Mouse (Mus musculus) cerebellum, adult 11 months (tissue): ENCODE measurements around the gene Cnot11.
A peak's percentile ranks its signal among the peaks of the same experiment; 100 is the strongest.

ENCODE experiments used
- DNase-seq: peaks from one replicate; pipeline ENCODE4 v3.0.0; 2022

The Cnot11 gene

GRCm38 (mm10) chr1:39534831-39535230, at the start of gene Cnot11:
Gene Cnot11 (plus strand): TSS chr1:39534992.
- no peak for DNase-seq

GRCm38 (mm10) chr1:39487370-39487769, 47.4 kb upstream of the Cnot11 start:
- DNase-seq = no peak

- DNase-seq = no peak
These were observed 41.6 kb upstream of the Cnot11 start for GRCm38 (mm10) chr1:39493165-39493564.

DNA sequence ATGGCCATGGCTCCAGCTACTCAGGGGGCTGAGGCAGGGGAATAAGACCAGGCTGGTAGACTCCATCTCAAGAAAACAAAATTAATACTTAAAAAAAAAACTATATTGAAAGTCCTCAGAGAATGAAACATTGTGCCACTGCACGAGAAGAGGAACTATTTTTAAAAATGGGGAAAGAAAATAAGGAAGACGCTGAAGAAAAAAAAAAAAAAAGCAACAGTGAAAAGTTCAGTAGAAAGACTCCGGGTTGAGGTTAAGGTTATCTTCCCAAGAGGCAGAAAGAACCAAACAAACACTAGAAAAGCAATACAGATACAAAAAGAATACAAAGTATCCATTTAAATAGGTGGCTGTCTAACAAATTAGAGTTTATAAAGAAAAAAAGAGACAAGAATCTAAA, 41.1 kb upstream of the Cnot11 start:
- DNase-seq = no peak

GRCm38 (mm10) chr1:39496995-39497394, 37.8 kb upstream of the Cnot11 start:
- DNase-seq = no peak

GRCm38 (mm10) chr1:39497748-39498147, 37.0 kb upstream of the Cnot11 start:
- DNase-seq = no peak

- DNase-seq = no peak
These were observed 35.3 kb upstream of the Cnot11 start for GRCm38 (mm10) chr1:39499485-39499941.

DNA sequence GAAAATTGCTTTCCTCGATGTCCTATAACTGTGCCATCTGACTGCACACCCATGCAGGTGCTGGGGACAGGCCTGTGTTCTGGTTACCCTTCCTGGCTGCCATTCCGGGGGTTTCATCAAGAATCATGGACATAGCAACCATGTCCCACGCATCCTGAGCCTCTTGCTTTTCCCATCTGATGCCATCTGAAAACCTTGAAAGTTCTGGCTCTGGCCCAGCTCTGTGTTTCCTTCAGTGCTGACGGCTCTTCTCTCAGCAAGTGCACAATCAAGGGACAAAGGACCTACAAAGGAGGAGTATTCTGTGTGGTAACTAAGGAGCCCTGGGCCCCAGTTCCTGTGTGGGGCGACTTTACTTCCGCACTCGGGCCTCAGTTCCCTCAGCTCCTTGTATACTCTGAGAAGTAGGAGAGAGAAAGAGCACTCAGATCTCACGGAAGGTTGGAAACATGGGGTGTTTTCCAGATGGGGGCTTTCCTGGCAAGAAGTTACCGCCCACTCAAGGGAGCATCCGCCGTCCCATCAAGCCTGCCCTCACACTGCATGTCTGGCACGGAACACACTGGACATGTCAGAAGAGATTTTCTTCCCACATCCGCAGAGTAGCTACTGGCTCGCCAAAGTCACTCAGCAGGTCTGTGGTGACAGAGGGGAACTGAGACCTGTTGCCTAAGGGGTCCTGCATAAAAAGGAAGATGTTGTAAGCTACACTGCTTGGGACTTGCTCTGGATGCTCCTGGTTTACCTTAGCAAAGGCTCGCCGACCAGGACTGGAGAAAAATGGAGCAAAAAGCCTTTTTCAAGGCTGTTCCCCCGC, 31.8 kb upstream of the Cnot11 start:
- no peak for DNase-seq

- no peak for DNase-seq
These were observed 30.5 kb upstream of the Cnot11 start for GRCm38 (mm10) chr1:39504261-39504660.

DNA sequence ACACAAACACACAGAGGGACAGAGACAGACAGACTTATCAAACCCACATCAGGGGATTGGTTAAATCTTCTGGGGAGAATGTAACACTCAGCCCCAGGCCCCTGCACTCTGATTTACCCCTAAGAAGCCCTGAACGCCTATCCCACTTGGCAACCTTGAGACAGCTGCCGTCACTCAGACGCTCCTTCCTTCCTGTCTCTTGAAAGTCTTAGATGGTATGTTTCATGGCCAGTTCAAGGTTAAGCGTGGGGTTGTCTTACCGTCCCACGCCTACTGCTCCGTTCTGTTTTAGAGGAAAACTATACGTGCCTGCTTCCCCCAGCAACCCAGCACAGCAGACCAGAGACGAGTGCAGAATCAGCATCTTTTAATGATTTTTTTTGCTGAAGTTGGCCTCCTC, 29.2 kb upstream of the Cnot11 start:
- DNase-seq = no peak

DNA sequence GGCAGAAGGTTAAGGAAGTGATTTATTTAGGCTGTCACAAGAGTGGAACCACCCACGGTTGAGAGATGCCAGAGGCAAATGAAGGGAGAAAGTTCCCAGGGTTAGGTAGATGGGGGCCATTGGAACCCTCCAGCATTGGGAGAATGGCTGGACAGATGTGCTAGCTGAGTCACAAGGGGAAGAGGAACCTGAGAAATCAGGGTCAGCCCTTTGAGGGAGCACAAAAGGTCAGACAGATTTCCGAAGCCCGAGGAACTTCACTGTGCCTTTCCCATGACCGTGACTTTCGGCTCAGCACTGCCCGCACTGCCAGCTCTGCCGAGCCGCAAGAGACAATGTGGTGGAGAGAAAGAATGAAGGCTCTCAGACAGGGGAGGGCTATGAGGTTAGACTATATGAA, 23.0 kb upstream of the Cnot11 start:
- no peak for DNase-seq

GRCm38 (mm10) chr1:39512183-39512582, 22.6 kb upstream of the Cnot11 start:
- DNase-seq = no peak

DNA sequence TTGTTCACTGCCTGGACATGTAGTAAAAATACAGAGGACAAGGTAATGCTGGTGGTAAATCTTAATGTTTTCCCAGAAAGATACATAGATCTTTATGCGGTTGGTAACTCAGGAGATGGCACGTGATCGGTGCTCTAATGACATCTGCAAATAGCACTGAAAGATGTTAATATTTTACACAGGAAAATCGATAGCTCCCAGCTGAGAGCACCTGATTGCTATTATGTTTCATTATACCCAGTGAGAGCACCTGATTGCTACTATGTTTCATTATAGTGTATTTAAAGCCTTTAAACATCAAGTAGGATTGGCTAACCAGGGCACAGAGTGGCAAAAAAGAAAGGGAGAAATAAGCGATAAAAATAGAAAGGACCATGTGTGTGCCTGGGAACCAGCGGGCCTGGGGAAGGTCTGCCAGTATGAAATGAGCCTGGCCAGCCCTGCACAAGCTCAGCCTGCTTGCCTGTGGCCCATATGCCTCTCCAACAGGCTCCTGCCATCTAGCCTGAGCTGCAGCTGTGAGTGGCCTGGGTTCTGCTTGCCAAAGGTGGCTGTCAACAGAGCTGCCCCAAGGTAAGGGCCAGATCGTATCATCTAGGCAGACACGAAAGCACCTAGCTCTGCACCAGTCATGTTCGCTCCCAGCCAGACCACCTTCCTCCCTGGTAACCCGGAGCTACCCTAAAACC, 19.3 kb upstream of the Cnot11 start:
- DNase-seq = peak; percentile 70

GRCm38 (mm10) chr1:39521326-39521725, 13.5 kb upstream of the Cnot11 start:
- no peak for DNase-seq

- no peak for DNase-seq
These were observed 12.3 kb upstream of the Cnot11 start for GRCm38 (mm10) chr1:39522519-39522918.

- DNase-seq = no peak
These were observed 9.0 kb upstream of the Cnot11 start for GRCm38 (mm10) chr1:39525763-39526162.

DNA sequence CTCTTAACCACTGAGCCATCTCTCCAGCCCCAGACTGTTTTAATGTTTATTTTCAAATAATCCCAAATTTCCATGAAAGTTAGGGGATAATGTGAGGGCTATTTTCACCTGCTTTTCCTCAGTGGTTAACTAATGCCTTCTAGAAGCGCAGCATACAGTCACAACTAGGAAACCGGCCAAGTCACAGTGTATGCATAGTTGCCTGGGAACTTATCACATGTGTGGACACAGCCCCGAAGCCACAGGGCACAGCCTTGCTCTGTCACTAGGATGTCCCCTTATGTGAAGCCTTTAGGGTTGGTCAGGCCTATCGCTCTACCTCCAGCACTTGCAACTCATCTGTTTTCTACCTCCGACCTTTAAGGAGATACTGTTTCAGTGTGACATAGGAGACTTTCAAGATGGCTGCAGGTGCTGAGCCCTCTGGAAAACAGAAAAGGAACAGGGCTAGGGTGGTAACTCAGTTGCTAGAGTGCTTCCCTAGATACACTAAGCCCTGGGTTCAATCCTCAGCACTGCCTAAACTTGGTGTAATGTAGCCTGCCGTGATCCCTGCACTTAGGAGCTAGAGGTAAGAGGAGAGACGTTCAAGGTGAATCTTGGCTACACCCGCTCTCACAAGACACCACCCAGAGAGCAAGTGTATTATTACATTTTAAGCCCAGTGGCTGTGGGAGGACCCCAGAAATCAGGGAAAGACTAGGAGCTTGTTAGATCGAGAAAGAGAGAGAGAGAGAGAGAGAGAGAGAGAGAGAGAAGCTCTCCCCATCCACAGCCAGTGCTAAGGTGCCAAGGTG, 8.2 kb upstream of the Cnot11 start:
- no peak for DNase-seq

- DNase-seq = peak; percentile 64
These were observed 7.4 kb upstream of the Cnot11 start for GRCm38 (mm10) chr1:39527432-39527831.

GRCm38 (mm10) chr1:39528319-39528718, 6.5 kb upstream of the Cnot11 start:
- DNase-seq = no peak

DNA sequence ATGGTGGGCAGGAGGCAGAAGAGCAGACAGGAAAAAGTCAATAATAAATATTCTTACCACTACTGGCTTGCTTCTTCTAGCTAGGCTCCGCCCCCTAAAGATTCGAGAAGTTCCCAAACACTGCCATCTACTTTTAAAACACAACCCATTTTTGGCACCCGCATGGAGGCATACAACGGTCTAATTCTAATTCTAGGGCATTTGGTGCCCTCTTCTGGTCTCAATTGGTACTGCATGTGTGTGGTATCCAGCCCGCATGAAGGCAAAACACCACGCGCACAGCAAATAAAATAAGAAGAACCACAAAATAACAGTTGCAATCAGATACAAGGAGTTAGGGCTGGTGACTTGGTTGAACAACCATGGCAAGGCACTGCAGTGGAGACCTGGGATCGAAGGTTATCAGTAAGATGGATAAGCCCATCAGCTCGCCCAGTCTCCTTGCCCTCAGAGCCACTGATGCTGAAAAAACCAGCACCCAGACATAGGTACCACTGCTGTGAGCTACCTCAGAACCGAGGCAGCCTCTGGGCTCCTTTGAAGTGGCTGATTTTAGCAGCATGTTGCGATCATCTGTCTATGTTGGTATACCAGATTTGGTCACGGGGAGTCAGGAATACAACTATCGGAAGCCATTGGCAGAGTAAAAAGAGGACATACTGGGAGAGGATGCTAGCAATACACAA, 4.4 kb upstream of the Cnot11 start:
- DNase-seq = peak; percentile 76

- no peak for DNase-seq
These were observed 3.8 kb upstream of the Cnot11 start for GRCm38 (mm10) chr1:39531036-39531435.

DNA sequence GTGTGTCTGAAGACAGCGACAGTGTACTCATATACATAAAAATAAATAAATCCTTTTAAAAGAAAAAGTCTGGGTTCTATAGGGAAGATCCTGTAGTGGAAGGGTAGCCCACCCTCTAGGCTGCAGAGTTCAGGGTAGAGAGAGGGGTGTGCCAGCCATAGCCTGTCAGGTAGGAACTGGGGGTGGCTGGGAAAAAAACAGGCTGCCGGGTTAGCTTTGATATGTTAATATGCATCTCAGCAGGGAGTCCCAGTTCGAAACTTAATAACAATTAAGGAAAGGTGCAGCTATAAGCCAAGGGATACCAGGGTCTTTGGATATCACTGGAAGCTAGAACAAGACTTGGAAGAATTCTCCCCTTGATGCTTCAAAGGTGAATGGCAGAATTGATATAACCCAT, 875 bp upstream of the Cnot11 start:
- no peak for DNase-seq
